Mouse (Mus musculus): Measurements from ENCODE around the gene Wnt2b.

The Wnt2b gene

DNA sequence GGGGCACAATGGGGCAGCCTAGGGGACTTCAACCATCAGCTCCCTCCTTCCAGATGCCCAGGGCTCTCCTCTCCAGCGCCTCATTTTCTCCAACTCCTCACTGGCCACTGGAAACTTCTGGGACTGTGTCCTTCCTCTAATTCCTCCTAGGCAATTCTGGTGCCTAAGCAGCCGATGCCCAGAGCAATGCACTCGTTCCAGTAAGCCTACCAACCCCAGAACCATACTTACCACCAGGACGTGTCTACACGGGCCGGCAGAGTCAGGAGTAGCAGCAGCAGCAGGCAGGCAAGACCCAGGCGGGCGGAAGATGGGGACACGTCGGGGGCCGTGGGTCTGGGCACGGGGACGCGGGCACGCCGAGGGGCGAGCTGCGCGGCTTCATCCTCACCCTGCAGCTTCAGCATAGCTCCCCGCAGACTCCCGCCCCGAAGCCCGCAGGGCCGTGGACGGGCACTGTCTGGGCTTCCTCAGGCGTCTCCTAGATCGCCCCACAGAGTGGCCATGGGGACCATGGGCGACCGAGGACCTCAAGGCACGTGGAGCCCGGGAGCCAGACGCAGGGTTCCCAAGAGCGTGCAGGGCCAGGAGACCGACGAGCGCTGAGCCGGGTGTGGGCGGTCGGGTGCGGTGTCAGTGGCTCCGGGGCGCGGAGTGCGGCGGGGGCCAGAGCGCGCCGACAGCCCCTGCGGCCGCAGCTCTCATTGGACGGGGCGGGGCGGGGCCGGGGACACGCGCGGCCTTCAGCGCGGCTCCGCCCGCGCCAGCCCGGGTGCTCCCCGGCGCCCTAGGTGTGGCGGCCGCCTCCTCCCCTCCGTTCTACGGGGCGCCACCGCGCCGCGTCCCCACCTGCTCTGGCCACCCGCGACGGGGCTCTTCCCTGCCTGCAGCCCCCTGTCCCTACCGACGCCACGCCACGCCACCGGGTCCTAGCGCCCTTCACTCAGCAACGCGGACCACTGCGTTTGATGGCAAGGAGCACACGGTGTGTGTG, at the start of gene Wnt2b:
Wnt2b (minus strand) TSS at position 856 of the 994 bp plus-strand sequence.
- no peak for DNase-seq

GRCm38 (mm10) chr3:105010681-105011339, 49.1 kb upstream of the Wnt2b start:
- no peak for DNase-seq

GRCm38 (mm10) chr3:105008070-105008469, 46.3 kb upstream of the Wnt2b start:
- DNase-seq: no peak

DNA sequence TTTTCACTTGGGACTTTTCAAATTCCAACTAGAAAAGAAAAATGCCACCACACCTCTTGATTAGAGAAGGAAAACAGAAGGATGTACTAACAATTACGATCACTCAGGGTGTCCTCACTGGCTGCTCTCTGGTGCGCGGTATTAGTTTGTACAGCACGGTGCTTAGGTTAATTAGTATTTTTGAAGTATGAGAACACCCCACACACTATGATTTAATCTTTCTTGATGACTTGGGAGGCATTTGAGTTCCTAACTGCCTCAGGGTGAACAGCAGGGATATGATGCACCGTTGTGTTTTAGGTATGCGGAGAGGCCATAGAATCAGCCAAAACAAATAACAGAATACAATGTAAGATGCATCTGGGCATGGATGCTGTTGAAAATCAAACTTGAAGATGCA, 44.4 kb upstream of the Wnt2b start:
- no peak for DNase-seq

DNA sequence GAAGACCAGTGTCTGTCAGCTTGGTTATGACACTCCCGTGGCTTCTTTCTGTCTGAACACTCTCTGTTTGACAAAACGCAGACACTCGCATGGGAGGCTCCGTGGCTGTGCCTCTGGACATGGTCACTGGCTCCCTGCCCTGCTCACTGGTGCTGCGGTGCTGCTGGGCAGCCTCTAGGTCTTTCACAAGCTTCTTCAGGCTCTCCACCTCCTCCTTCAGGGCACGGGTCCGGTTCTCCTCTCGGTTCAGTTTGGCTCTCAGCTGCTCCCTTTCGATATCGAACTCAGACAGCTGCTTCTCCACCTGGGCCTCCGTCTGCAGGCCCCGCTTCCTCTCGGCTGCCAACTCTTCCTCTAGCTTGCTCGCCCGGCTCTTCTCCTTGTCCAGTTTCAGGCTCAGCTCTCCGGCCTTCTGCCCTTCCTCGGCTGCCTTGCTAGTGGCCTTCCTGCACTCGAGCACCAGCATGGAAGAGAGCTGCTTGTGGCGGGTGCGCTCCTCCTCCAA, 43.9 kb upstream of the Wnt2b start:
- DNase-seq: no peak

- DNase-seq: no peak
These were observed 43.3 kb upstream of the Wnt2b start for GRCm38 (mm10) chr3:105005011-105005410.

GRCm38 (mm10) chr3:105003960-105004463, 42.3 kb upstream of the Wnt2b start:
- no peak for DNase-seq

- no peak for DNase-seq
These were observed 39.7 kb upstream of the Wnt2b start for GRCm38 (mm10) chr3:105001374-105001773.

GRCm38 (mm10) chr3:105000561-105000960, 38.8 kb upstream of the Wnt2b start:
- DNase-seq: no peak

DNA sequence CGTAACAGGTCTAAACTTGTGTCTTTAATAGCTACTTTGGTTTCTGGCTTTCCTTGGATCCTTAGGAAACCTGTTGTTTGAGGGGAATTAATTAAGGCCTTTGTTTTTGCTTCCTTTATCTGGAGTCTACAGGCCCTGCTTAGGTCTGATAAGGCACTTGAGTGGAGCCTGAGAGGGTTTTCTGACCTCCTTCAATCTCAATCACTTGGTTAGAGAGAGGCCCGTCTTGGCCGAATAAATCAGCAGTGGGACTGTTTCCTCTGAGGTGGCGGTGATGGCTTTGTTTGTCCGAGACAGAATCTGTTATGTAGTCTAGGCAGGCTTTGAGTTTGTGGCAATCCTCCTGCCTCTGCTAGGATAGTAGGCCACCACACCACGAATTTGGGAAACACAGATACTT, 35.8 kb upstream of the Wnt2b start:
- DNase-seq: no peak

DNA sequence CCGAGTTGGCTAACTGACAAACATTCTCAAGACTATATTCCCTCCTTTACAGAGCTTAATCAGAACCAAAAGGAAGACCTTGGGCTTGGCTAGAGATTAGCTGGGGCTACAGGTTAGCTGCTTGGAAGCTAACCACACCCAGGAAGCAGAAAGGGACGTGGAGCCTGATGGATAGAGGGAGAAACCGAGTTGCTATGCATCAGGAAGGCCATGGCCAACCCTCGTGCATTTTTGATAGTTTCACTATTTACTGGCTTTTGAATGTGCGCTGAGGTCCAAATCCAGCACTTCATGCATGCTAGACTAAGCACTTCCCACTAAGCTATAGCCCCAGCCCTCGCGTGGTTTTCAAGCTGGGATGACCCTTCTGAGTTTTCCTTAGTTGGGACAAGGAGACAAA, 34.0 kb upstream of the Wnt2b start:
- DNase-seq: no peak

- DNase-seq: no peak
These were observed 32.7 kb upstream of the Wnt2b start for GRCm38 (mm10) chr3:104994415-104994841.

- DNase-seq: no peak
These were observed 32.1 kb upstream of the Wnt2b start for GRCm38 (mm10) chr3:104993800-104994199.

DNA sequence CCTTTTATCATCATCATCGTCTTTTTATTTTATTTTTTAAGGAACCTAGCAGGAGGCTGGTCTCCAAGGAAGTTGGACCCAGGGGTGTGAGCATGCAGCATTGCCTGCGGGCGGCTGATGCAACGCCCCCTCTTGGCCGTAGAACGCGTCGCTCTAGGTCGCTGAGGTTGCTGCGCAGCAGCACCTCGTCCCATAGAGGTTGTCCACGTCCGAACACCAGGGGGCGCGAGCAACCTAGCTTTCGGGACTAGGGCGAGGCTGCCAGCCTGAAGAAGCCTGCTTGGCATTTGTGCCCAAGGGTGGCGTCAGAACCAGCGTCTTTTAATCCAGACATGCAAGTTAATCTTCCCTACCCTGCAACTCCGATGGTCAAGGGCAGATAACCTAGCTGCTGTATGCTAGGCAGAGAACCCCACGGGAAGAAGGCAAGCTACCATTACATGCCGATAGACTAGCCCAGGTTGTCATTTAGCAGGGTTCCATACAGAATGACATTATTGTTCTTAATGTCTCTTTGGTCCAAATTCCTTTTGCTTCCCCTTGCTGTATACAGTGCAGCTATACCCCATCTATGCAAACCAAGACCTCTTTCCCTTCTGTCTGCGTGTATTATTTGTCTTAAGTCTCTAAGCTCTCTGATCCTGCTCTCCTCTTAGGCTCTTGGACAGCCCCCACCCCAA, 31.1 kb upstream of the Wnt2b start:
- peak; percentile 52 to 62 for DNase-seq

DNA sequence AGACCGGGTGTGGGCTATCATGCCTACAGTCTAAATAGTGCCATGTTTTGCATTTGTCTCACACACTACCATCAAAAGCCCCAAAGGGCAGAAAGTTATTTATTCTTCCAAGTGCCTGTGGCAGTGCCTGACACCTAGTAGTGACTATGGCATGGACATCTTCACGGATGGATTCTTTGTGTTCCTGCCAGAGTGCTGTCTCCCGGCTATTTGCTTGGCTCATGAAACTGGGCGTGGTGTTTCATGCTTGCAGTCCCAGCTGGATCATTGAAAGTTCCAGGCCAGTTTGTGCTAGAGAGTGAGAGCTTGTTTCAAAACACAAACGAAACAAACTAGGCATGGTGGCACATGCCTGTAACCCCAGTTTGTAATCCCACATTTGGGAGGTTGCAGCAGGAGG, 30.0 kb upstream of the Wnt2b start:
- DNase-seq: no peak

DNA sequence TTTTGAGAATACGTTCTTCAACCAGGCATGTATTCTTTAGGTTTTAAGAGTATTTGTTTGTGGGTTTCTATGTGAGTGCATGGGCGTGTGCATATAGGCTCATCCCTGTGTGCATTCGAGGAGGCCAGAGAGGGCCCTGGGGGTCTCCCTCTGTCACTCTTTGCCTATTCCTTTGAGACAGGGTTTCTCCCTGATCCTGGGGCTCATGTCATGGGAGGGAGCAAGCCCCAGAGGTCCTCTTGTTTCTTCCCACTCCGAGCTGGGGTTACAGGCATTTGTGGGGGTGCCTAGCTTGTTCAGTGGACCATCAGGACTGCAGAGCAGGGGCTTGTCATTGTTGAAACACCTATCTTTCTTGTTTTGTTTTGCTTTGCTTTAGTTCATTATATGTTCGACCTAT, 26.2 kb upstream of the Wnt2b start:
- DNase-seq: no peak

- no peak for DNase-seq
These were observed 18.0 kb upstream of the Wnt2b start for GRCm38 (mm10) chr3:104979735-104980134.

GRCm38 (mm10) chr3:104967548-104968300, 6.0 kb upstream of the Wnt2b start:
- peak; percentile 49 to 52 for DNase-seq

- no peak for DNase-seq
These were observed 4.4 kb upstream of the Wnt2b start for GRCm38 (mm10) chr3:104965991-104966554.

- DNase-seq: no peak
These were observed 3.5 kb upstream of the Wnt2b start for GRCm38 (mm10) chr3:104965070-104965855.
